Mouse (Mus musculus) liver (tissue): Measurements from ENCODE around the gene Eif2b2.
A peak's percentile ranks its signal among the peaks of the same experiment; 100 is the strongest.

Source experiments
- DNase-seq: peaks from one replicate; pipeline ENCODE4 v3.0.0-alpha.2; 2020; ENCODE audit warnings: mixed read lengths

Gene Eif2b2

DNA sequence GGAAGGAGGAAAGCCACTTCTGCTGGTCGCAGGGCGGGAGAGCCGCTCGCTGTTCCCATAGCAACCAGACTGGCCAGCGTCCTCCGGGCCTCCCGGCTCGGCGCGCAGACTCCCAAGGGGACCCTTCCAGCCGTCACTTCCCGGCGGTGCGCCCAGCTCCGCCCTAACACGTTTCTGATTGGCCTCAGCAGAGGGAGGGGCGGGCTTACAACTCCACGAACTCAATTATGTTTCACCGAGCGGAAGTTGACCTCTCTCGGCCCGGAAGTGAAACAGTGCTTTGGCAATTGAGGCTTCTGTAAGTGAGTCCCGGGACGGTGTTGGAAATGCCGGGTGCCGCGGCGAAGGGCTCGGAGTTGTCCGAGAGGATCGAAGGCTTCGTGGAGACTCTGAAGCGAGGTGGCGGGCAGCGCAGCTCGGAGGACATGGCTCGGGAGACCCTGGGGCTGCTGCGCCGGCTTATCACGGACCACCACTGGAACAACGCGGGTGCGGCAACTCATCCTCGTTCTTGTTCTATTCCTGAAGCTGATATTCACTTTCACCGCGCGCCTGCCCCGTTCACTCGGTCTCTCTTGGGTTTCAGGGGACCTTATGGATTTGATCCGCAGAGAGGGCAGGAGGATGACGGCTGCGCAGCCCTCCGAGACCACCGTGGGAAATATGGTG lies at the start of gene Eif2b2:
Gene Eif2b2 (plus strand): TSS at position 246 of the 669 bp plus-strand sequence.
- peak; percentile 96 for DNase-seq

DNA sequence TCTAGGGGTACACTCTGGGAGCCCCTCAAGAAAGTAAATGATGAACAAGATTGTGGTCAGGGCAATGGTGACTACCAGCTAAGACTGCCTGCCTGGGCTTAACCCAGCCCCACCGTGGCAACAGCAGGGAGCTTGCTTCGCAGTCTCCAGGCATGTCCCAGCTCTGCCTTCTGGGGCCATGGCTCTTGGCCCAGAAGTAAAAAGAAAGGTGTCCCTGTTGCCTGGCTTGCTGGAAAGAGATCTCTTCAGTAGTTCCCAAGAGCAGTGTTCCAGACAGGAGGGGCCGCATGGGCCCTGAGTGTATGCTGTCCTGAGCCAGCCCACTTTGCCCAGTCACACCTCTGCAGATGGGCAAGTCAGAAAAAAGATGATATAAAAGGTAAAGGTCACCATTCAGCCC lies 49.4 kb upstream of the Eif2b2 start:
- DNase-seq: no peak

DNA sequence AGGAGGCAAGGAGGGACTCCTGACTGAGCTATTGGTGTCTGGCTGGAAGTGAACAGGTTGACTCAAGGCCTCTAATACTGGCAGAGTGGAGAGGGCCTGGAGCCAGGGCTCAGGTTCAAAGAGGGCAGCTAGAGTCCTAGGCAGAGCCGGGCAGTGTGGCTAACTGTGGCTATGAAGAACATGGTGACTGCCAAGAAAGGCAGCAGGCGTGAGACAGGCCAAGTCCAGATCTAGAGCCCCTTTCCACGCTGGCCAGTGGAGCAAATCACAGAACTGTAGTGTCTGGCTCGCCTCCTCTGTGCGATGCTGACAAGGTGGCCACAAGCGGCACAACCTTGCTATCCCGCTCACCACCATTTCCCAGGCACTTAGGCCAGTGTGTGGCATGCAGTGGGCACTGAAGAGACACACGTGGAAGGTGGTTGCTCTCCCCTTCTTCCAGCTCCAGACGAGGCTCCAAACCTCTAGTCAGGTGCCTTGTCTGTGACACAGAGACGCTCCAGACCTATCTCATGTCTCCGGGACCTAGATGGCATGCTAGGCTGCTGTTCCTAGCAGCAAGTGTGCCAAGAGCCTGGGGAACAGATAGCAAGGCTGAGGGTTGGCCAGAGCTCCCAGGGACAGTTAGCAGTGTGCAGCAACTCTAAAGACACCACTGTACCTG lies 48.9 kb upstream of the Eif2b2 start:
- no peak for DNase-seq

DNA sequence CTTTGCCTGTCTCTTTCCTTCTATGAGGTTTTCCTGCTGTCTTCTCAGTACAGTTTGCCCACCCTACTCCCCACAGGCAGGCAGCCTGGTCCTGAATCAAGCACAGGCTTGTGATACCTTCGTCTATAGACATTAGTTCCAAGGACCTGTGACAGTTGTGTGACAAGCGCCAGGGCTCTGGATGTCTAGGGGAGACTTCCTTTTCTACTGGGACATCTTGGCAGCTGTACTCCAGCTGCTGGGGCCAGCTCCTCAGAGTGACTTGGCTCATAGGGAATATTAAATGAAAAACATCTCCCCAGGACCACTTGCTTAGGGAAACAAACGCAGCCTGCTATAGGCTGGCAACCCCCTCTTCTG lies 48.4 kb upstream of the Eif2b2 start:
- DNase-seq: no peak

DNA sequence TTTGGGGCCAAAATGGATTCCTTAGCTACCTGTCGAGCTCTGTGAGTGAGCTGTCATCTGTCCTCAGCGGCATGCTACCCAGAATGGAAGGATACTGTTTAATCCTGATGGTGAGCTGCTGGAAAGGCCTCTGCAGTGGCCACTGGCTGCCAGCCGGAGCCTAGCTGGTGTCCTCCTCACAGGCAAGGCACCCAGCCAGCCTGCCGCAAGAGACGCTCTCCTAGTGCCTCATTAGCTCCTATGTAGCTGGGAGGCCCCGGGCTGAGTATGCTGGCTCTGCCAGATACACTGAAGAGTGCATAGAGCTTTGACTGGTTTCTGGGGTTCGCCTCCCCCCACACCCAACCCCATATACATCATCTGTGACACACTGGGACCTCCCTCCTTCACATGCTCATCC lies 45.3 kb upstream of the Eif2b2 start:
- DNase-seq: no peak

DNA sequence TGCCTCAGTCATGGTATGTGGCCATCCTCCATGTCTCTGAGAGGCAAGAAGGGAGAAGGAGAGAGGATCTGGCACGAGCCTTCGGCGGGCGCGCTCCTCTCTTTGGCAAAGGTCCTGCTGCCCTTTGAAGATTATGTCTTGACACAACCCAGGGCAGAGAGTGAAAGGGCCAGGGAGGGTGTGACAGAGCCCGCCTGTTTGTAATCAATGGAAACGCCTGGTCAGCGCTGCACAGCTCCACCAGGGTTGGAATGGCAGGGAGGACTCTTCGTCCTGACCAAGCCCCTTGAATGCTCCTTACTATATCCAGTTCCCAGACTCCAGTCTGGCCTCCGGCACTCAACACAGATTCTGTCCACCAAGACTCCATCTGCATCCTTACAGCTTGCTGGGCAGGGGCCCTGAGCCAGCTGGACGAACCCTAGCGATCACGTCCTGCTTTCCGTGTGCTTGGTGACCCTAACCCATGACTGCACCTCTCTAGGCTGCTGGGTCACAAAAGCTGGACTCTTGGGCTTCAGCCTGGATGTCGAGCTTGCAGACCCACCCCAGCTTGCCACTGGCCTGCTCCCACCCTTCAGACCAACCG lies 44.1 kb upstream of the Eif2b2 start:
- DNase-seq: no peak

DNA sequence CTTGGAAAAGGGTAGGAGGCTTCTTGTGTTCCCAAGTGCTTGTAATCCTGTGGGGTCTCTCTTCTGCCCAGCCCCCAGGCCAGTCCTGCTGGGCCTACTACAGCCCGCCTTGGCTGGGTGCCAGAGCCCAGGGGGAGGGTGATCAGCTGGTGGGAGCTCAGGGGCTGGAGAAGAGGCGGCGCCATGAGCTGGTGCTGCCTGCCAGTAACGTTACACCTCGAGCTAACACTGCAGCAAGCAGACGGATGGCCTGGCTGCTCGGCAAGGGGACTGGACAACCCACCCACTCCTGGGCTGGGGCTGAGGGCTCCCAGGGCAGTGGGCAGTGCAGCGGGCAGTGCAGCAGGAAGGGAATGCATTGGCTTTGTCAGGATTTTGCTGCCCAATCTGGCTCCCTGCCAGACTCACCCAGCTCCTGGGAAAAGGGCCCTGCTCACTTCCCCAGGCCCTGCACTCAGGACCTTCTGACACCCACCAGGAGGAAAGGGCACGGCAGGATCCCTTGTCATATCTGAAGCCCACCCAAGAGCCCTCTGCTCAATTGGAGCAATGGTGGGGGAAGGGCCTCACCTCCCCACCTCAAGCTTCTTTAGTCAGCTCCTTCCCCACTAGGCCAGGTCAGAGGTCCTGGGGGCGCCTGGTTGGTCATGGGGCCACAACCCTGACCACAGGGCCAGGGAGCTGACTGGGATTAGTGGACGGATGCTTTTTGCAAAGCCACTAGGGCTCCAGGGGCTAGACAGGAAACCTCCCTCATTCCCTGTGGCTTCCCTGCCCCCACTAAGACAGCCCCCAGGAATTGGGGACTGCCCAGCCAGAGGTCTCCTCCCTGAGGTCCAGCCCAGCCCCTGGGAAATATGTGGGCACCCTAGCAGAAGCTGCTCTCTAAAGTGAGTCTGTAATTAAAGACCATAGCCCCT lies 43.1 kb upstream of the Eif2b2 start:
- peak; percentile 68 for DNase-seq

DNA sequence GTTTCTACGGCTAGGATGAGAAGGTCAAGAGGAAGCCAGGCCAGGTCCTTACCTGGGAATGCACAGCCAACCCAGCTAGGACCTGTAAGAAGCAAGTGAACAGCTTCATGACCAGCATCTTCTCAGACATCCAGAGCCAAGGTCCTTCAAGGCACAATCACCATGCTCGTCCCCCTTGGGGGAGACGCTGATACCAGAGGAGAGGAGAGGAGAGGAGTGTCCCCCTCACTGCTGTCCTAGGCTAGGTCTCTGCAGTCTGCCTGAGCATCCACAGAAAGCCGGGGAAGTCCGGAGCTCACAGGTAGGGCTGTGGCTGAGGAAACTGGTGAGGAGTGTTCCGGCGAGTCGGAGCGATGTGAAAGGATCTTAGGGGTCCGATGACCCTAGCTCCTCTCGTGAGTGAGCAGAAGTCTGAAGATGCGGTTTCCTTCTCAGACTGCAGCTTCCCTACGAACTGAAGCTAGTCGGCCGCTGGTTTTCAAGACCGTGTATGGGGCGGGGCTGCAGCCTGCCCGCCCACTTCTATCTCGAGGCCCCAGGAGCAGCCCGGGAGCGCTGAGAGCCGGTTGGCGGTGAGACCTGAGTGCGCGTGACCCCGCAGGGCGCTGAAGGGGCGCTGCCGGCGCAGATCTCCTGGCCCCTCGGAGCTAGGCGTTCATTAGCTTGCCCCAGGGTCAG lies 42.3 kb upstream of the Eif2b2 start:
- DNase-seq: peak; percentile 68

DNA sequence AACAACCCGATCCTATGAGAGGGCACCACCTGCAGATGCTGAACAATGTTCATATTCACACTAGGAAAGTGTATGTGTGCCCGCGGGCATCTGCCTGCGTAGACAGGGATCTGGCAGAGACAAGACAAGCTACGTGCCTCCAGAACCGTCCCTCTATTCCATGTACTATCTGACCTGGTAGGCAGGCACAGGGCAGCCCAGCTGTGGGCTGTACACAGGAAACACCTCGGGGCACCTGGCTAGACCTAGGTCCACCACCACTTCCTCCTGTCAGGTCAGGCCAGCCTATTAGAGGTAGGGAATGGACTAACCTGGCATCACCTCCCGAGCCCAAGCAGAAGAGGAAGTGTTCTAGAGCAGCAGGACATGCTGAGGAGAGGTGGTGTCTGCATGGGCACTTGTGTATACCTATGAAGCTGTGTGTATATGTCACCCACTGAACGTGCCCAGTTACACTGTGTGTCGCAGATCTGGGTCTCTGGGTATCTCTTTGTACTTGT lies 41.5 kb upstream of the Eif2b2 start, which contains the start of gene Pgf:
Gene Pgf (minus strand): TSS at position 51 of the 500 bp plus-strand sequence.
- no peak for DNase-seq

DNA sequence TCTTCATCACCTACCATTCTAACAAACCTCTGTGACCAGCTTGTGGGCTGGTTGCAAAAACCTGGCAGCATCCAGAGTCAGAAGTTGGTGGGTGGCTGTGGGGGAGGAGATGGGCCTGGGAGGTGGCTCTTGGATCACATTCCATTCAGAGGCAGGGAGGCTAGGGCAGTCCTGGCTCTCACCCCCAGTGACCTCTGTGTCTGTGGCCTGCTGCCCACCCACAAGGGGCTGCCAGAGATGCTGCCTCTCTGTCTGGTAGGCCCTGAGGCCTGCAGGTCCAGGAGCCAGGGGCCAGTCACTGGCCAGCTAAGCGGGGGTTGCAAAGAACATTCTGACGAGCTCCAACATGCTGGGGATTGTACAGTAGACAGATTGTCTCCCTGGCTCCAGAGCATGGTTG lies 41.0 kb upstream of the Eif2b2 start:
- no peak for DNase-seq

DNA sequence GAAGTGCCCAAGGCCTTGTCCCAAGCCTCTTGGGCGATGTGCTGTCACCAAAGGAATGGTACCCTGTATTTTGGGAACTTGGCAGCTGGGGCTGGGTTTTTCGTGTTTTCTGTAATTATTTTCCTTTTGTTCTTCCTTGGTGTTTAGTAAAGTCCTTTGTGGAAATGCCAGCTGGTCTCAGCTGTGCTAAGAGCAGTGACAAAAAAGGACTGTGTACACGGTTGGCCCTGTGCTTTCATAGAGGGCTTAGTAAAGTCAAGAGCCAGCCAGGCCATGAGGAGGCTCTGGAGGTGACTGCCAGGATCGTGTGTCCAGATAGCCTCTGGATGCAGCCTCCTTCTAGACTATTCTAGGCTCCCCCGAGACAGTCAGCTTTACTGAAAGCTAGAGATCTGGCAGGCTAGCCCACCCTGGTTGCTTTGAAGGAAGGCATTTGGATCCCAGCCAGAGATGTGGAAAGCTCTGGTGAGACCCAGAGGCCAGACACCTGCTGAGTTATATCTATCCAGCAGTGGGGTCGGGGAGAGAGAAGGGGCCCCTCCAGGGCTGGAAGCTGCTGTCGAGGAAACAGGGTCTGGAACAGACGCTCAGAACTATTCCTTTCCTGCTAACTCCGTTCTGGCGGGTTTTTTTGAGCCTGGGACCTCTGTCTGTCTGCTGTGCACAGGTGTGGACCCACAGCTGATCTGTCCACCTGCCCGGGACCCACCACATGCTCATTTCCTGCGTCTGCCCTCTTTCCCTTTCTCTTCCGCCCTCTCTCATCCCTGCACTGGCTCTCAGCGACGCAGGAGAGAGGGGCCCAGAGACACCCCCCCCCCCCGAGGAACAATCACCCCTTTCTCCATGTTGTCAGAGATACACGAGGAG lies 37.6 kb upstream of the Eif2b2 start:
- no peak for DNase-seq

DNA sequence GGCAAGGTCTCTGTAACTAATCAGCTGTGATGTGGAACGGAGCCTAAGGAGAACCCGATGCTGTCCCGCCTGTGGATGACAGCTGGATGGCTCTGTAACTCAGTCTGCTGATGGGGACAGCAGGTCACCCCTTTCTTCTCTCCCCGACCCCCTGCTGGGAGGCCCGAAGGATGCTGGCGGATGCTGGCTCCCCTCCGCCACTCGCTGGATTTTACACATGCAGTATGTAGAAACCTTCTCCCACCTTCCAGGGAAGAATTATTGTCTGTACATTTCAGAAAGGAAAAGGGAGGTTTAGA lies 37.0 kb upstream of the Eif2b2 start:
- DNase-seq: no peak

DNA sequence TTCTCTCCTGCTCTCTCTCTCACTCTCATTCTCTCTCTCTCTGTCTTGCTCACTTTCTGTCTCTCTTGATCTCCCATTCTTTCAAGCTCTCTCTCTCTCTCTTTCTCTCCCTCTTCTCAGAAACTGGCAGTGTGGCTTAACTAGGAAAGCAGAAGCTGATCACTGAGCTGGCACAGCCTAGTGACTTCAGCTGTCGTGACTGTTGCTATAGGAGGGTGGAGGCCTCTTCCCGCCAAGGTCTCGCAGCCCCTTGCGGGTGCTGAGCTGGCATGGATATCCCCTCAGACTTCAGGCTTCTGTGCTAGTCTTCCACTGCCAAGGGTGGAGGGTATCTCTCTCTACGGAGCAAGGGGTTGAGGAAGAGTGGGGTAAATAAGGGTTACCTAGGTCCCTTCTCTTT lies 36.4 kb upstream of the Eif2b2 start:
- no peak for DNase-seq

DNA sequence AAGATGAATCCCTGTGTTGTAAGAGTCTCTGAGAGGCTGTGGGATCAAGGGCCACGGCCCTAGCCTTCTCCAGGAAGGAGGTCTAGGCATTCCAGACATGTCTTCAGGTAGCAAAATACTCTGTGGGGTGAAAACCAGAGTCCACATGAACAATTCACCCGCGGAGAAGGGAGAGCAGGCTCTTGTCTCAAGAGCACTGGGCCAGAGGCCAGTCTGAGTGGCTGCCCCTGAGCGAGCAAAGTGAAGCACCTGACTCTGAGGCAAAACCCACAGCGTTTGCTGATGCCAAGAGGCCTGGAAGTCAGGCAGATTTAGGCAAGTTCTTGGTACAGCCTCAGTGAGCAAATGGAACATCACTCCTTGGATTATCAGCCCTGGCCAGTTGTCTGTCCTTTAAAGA lies 35.2 kb upstream of the Eif2b2 start:
- no peak for DNase-seq

DNA sequence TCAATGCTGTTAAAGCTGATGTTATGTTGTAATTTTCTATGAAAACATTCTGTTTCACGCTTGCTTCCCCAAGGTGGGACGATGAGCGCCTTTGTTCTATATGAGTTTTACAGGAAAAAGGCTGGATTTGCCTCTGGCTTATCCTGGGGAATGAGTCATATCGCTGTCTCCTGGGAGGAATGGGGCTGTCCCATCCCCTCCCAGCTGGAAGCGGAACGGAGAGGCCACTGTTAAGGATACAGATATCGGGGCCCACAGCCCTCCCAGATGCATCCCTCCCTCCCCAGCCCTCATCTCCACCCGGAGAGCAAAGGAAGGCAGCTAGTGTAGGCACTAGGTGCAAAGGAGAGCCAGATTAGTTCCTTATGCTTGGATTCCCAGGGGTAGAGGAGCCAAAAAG lies 33.5 kb upstream of the Eif2b2 start:
- no peak for DNase-seq

DNA sequence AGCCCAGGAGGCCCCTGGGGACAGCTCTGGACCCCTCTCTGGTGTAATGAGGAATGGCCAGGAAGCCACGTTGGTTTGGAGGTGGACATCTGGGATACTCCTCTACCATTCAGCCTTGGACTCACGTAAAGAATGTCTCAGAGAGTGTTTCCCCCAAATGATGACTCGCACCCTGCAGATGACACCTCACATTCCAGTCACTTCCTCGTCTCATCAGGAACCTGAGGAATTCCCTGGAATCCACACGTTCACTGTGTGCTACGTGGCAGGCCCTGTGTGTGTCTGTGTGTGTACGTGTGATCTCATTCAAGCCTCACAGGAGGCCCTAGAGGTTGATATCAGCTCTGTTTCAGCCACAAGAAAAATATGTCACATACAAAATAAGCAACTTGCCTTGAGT lies 32.9 kb upstream of the Eif2b2 start:
- DNase-seq: no peak

DNA sequence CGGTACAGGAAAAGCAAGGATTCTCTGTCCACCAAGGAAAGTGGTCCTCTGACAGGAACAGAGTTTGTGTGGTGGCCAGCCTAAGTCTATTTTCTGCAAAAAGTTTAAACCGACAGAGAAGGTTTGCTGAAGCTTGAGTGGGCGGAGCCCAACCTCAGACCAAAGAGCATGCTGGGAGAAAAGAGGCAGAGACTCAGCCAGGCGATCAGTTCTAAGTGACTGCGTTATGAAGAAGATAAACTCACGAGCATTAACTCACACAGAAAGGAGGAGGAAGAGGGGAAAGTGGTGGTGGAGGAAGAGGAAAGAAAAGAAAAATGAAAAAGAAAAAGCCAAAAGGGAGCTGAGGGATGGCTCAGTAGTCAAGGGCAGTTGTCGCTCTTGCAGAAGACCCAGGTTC lies 29.0 kb upstream of the Eif2b2 start:
- no peak for DNase-seq

DNA sequence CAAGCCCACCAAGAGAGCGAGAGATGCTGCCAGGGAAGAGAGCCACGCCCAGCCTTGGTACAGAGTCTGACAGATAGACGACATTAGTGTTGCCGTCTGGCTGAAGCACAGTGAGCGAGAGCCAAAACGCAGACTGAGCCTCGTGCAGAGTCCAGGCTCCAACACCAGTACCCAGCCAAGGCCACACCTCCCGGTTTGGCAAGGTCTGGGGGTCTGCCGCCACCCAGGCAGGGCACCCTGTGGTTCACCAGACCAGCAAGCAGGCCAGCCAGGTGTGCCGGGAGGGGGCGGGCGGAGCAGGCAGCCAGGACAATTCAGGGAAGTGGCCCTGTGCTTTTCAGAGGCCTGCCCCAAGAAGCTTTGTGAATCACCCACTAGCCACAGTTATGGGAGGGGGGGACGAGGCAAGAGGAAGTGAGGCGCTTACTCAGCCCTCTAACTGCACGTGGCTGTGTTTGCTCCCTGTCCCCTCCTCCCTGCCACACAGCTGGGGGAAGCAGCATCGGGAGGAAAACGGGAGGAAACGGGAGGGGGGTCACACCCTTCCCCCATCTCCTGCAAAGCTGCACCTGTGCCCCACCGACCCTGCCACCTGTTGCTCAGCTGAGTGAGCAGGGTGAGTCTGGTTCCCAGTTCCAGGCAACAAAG lies 26.7 kb upstream of the Eif2b2 start:
- DNase-seq: peak; percentile 33

DNA sequence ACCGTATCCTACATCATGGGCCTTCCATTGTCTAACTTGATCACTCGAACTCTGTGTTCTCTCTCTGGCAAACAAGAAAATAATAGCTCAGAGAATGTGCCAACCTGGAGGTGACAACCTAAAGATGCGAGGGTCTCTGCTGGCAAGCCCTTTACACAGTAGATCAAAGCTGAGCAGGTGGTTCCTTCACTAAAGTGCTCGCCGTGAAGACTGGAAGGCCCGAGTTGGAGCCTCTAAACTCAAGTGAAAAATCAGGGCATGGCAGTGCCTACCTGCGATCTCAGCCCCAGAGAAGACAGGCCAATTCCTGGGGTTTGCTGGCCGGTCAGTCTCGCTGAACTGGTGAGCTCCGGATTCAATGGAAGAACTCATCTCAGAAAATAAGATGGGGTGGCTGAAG lies 26.1 kb upstream of the Eif2b2 start:
- DNase-seq: no peak

DNA sequence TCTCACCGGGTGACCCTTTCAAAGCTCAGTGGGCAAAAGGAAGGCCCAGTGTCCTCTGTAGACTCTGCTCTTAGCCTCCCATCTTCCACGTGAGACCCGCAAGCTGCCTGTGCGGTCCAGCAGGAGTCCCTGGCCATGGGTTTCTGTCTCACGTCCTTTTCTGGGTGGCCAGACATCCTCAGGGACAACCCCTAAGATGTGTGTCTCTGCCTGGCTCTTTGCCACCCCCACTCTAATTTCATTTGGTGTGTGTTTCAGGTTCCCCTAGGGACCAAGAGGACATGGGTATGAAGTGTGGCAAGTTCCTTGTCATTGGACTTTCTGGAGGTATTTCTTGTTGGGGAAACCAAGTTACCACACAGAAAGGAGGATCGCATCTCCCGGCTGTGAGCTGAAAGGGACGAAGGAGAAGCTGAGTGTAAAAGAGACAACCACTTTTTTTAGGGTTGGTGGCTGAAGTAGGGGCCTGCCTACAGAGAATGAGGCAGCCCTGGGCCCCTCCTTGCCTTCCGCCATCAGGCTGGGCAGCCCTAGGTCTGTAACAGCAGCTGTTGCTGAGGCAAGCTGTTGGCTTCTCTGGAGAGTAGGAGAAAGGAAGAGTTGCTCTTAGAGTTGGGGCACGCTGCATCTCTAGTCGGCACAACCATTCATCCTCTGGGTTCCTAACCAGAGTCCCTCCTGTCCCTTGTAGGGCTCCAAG lies 25.2 kb upstream of the Eif2b2 start:
- no peak for DNase-seq

DNA sequence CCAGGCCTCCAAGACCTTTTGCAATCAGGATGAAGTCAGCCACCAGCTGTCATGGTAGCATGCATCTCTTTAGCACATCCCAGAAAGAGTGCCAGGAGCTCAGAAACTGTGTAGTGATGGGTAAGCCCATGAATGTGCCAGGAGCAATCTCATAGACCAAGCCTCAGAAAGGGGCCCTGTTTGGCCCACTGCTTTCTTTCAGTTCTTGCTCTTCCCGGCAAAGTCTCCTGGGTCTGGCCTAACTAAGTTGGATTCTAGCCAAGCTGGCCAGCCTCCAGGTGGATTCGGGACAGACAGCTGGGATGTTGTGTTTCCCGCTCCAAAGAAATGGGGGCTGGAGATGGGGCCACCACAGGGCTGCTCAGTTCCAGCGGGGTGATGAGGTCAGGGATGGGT lies 24.7 kb upstream of the Eif2b2 start:
- peak; percentile 45 for DNase-seq
